8 mouse cellular contexts compared by ENCODE assay signal in the genomic region with DNA sequence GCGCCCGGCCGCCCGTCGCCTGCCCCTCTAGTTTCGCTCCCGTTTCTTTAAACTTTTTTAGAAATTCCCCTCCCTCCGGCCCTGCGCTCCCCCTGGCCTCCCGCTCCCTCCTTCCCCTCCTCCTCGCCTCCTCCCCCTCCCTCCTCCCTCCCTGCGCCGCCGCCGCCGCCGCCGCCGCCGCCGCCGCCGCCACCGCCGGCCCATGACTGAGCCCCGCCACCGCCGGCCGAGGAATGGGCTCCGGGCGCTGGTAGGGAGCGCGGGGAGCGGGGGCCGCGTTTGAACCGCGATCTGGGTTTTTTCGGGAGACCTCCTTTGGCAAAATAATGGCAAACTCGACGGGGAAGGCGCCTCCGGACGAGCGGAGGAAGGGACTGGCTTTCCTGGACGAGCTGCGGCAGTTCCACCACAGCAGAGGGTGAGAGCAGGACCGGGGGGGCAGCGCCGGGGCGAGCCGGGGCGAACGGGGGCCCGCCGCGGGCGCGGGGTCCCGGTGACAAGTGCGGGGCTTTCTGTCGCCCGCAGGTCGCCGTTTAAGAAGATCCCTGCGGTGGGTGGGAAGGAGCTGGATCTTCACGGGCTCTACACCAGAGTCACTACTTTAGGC. TPM values are rescaled to one million over a fixed set of nuclear protein-coding genes. Genes with fewer than 3 reads are reported as not detected.
A peak's percentile ranks its signal among the peaks of the same experiment; 100 is the strongest.
DNase-seq lines count a peak whose midpoint lies in the region; ATAC-seq lines count a peak whose summit lies in the region.

A gene (plus strand): TSS at position 150 of the 607 bp plus-strand sequence.

- H3K27me3 ChIP-seq in hindbrain, embryonic 16.5 days (replicated peaks; ENCODE audit: control insufficient read depth, insufficient read depth, low read length) = no peaks in the 10 kb centered on the region

- H3K9me3 ChIP-seq in hindbrain, embryonic 16.5 days (ENCODE audit: control insufficient read depth, low read length) = no peaks in the 10 kb centered on the region

- H3K9ac ChIP-seq in hindbrain, embryonic 16.5 days (ENCODE audit: low read depth, low read length) = peak within 1 kb of the TSS; percentile 100

- ATAC-seq in hindbrain, embryonic 16.5 days = peak; percentile 21
- ATAC-seq in megakaryocyte progenitor cell, adult 5-6 weeks (replicated peaks; ENCODE audit: poor library complexity) = 0 out of 2 replicates have a peak, but pooled peaks have one; percentile 2

- H3K27ac ChIP-seq in hindbrain, embryonic 16.5 days (ENCODE audit: low read depth, low read length) = peak within 1 kb of the TSS; percentile 100

- WGBS in hindbrain, embryonic 16.5 days = under 1% methylated on average over 59 of the region's 67 CpGs

- H3K36me3 ChIP-seq in hindbrain, embryonic 16.5 days (ENCODE audit: control insufficient read depth, insufficient read depth, low read length) = no peaks in the 10 kb centered on the region

- H3K4me2 ChIP-seq in hindbrain, embryonic 16.5 days (ENCODE audit: low read length) = peak within 1 kb of the TSS; percentile 74

- intact Hi-C loops in left cerebral cortex, postnatal 14 days (cut with DNase I) = loop anchor here (10.0 kb wide), 3 partner anchors 263 to 523 kb away; no protein-coding TSS in a partner anchor

- peak; percentile 67 for DNase-seq in R1 (ENCODE audit: low read depth, low spot score)
- peak; percentile 67 to 73 for DNase-seq in cerebellum, postnatal 36 days
- DNase-seq in gastrocnemius, adult 8-10 months (ENCODE audit: low spot score in 2 of 2) = peak; percentile 41 to 47
- DNase-seq in left cerebral cortex, postnatal 14 days (ENCODE audit: low spot score in 2 of 2) = peak; percentile 22 to 46
- peak; percentile 74 for DNase-seq in right cerebral cortex, postnatal 25 days
- peak; percentile 86 for DNase-seq in yolk sac, embryonic 10.5 days (ENCODE audit: low spot score)

- peak within 1 kb of the TSS; percentile 80 for H3K4me3 ChIP-seq in hindbrain, embryonic 16.5 days (ENCODE audit: low read length)

- peaks cover 16% of the 10 kb centered on the region for H3K4me1 ChIP-seq in hindbrain, embryonic 16.5 days (ENCODE audit: control insufficient read depth, insufficient read depth, low read depth, low read length)

RNA-seq across cellular contexts. Expression of the gene that starts here (rescaled TPM):
- total RNA-seq in gastrocnemius, adult 8-10 months (2022) = 10 to 100 TPM; 10.2 to 12.0 (median 11.2) TPM
- polyA plus RNA-seq in hindbrain, embryonic 16.5 days (2015; fragmentation: Nextera tagmentation; extraction: Ambion mirVana) = 15.0 and 17.5 TPM in 2 replicates
- total RNA-seq in left cerebral cortex, postnatal 14 days (2021) = 10 to 100 TPM; 40.1 to 41.2 TPM
- 64.1 and 66.2 TPM in 2 replicates for total RNA-seq in megakaryocyte progenitor cell, adult 5-6 weeks (2015)
- 35.7 and 36.1 TPM in 2 replicates for total RNA-seq in megakaryocyte progenitor cell, adult 5-6 weeks (2017)

Comparison
In these comparisons a context has a peak if more than half of its experiments do, and no peak if none do; other contexts are left out.
1. Peak in every context shown above with its lines: DNase-seq, ATAC-seq, H3K4me3 ChIP-seq and H3K27ac ChIP-seq.
2. DNase-seq: peak in every context shown above with its lines; median percentile 86 in yolk sac, embryonic 10.5 days; 74 in right cerebral cortex, postnatal 25 days; 70 in cerebellum, postnatal 36 days; 67 in R1; 44 in gastrocnemius, adult 8-10 months; 34 in left cerebral cortex, postnatal 14 days.